Mouse (Mus musculus) natural killer cell, adult 2 months (primary cell): ENCODE results near the gene Mdm2.

Source experiments
- DNase-seq, 2 experiments: peaks; one replicate each; pipeline ENCODE4 v3.0.0; 2022; ENCODE audit warnings: low spot score in 2 of 2

The Mdm2 gene

DNA sequence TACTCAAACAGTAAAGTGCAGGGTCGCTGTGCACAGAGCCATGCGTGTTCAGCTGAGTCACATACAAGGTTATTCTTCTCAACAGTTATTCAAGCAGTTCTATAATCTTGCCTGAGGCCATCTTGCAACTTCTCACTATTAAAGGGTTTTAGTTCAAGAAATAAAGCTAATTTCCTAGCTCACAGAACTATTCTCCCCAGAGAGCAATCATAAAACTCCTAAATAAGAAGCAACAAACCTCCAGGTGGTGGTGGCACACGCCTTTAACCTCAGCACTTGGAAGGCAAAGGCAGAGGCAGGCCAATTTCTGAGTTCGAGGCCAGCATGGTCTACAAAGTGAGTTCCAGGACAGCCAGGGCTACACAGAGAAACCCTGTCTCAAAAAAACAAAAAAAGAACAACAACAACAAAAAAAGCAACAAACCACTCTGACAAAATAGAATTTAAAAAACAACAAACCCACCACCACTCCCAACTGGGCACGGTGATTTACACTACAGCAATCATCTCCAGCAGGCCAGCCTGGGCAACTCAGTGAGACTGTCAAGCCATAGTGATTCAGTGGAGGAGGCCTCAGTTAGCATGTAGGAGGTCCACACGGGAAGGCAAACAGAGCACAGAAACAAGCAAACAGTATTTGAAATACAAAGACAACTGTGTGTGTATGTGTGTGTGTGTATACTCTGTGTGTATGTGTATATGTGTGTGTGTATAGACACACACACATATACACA is 13.6 kb downstream of the Mdm2 start:
- DNase-seq, result no peak

DNA sequence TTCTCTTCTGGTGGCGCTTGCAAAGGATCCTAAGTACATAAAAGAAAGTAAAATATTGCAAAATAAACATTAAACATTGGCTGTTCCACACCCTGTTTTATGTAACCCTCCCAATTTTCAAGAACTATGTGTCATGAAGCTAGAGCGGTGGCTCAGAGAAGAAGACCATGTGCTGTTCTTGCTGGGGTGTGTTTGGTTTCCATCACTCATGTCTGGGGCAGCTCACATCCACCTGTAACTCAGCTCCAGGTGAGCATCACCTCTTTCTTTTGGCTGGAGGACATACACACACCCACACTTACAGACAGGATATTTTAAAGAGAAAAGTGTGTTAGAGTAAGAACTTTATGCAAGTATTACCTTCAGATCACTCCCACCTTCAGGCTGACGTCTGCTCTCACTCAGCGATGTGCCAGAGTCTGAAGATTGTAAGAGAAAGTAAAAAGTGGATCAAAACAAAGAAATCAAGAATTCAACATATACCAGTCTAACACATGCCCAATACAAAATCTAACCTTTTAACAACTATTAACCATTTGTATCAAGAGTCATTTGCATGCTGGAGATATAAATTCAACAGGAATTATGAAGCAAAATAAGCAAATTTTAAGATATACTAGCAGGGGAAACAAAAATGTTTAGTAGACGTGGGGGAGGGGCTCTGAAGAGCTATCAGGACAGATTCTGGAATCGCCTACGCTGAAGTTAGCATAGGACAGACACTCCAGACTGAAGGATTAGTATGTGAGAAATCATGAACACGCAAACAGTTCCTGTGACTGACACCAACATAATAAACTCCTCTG is 14.3 kb downstream of the Mdm2 start:
- DNase-seq, result no peak

DNA sequence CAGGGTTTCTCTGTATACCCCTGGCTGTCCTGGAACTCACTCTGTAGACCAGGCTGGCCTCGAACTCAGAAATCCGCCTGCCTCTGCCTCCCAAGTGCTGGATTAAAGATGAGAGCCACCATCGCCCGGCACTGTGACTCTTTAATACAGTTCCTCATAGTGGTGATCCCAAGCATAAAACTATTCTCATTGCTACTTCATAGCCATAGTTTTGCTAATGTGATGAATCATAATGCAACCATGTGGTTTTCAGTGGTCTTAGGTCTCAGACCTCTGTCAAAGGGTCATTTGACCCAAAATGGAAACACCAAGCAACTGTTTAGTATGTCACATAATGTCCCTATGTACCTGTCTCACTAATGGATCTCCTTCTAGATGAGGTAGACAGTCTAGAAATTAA is 15.0 kb downstream of the Mdm2 start:
- no peak for DNase-seq

DNA sequence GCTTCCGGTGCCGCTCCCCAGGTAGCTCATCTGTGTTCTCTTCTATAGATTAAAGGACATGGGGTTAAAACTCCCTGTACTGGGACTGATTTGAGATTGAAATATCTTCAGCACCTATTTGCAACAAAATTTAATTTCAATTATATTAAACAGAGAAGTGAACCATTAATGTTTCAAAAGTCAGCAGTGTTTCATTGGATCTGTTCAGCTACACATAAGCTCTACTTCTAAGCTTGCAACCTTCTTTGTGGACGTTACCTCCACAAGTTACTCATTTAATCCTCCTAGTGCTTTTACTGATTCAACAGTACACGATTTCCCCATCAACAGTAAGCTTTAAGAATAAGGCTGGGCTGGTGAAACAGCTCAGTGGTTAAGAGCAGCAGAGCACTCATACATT is 15.5 kb downstream of the Mdm2 start:
- DNase-seq, result no peak

DNA sequence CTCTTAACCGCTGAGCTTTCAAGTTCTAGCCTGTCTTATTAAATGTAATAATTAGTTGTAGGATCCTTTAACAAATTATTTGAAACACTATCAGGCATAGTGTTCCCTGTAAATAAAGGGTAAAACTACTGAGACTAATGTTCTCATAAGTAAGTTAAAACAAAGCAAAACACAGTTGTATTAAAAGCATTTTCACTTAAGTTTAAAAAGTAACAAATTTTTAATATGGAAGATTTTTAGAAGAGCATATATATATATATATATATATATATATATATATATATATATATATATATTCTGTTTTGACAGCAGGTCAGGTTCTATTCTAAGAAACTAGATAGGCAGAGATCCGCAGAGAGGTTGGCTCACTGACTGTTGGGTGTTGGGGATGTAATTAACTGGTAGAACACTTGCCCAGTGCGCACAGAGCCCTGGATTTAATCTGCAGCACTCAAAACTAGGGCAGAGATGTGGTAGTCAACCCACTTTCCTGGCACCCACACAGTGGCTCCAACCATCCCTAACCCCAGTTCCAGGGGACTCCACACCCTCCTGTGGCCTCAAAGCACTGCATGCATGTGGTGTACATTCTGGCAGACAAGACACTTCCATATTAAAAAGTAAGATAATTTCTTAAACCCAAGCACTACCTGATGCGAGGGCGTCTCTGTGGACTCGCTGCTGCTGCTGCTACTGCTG is 16.2 kb downstream of the Mdm2 start:
- no peak for DNase-seq

DNA sequence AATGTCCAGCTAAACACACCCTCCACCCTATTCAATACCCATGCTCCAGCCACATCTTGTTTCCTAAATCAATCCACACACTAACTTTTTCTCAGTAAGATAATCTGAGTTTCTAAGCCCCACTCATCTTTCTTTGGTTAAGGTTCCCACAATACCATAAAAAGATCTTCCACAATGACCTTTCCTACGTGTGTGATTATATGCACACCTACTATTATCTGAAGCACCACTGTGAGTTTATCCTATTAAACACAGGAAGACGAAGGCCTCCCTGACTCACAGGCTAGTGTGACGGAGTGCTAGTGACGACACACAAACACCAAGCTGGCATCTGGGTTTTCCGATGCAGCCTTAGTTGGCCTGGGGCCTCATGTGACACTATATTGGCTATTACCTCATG is 17.6 kb downstream of the Mdm2 start:
- no peak for DNase-seq

DNA sequence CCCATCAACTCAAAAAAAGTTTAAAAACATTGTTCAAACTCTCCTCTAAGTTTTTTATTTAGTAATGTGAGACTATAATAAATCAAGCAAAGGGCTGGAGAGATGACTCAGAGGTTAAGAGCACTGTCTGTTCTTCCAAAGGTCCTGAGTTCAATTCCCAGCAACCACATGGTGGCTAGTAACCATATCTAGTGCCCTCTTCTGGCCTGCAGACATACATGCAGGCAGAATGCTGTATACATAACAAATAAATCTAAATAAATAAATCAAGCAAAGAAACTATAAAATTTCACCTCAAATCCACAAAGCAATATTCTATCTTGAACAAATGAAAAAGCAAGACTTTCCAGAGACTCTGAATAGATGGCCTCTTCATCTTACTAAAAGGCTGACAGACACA is 18.4 kb downstream of the Mdm2 start:
- no peak for DNase-seq

DNA sequence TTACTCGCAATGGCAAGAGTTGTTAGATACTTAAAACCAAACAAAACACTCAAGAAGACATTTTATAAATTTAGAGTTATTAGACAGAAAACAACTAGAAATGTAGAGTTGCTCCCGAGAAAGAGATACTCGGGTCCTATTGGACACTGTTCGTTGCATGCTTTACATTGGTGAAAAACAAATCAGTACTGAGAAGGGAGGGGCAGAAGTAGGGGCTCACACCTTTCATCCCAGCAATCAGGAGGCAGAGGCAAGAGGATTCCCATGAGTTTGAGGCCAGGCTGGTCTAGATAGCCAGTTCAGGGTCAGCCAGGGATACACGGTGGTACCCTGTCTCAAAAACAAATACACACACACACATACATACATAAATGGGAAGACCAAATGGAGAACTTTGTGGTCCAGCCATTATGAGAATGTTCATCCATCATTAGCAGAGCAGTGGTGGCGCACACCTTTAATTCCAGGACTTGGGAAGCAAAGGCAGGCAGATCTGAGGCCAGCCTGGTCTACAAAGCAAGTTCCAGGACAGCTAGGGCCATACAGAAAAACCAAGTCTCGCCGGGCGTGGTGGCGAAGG is 19.1 kb downstream of the Mdm2 start:
- DNase-seq, result no peak

DNA sequence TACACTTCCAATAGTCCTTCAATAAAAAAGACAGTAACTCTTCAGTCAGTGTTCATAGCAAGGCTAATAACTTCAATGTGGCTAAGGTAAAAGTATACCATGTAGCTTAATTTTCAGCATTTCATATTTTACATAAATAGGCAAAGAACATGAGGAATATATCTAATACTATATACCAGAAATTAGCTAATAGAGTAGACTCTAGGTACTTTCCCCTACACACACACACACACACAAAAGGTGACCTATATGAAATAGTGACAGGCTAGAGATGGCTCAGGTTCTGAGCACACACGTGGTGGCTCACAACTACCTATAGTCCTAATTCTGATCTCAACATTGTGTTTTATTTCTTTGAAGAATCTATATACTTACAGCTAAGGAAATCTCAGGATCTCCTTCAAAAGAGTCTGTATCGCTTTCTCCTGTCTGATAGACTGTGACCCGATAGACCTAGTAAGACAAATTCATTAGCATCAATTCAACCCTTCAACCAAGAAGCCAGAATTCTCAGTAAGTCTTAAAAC is 19.7 kb downstream of the Mdm2 start:
- no peak for DNase-seq

DNA sequence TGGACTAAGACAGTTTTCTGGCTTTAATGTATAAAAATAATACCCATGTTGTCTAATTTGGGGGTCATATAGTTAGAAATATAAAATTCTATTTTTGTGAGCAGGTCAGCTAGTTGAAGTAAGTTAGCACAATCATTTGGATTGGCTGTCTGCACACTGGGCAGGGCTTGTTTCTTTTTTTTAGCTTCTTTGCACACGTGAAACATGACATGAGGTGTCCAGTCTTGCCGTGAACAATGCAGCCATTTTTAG is 20.5 kb downstream of the Mdm2 start:
- DNase-seq, result no peak

DNA sequence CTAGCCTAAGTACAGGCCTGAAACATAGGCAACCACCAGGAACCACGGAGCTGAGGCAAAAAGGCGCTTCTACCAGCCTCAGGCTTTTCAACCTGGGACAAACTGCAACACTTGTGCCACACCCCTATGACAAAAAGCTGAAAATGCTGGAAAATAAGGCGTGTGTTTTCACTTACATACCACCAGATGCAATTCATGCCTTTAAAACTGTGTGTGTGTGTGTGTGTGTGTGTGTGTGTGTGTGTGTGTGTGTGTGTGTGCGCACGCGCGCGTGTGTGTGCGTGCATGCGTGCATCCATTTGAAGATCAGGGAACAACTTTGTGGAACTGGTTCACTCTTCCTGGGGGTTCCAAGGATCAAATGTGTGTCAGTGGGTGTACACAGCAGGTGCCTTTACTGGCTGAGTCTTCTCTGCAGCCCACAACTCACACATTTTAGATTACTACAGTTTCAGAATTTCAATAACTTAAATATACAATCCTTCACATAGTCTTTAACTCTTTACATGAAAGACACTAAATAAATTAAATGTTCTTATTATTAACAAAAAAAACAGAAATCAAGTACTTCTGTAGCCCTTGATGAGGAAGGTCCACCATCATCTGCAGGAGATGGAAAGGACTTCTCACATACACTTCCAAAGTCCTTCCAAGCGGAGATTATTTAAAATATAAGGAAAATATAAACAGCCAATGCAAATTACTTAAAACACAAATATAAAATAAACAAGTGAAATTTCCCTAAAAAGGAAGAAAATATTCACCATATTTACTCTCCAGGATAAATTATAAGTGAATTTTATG is 21.1 kb downstream of the Mdm2 start:
- DNase-seq, result no peak

DNA sequence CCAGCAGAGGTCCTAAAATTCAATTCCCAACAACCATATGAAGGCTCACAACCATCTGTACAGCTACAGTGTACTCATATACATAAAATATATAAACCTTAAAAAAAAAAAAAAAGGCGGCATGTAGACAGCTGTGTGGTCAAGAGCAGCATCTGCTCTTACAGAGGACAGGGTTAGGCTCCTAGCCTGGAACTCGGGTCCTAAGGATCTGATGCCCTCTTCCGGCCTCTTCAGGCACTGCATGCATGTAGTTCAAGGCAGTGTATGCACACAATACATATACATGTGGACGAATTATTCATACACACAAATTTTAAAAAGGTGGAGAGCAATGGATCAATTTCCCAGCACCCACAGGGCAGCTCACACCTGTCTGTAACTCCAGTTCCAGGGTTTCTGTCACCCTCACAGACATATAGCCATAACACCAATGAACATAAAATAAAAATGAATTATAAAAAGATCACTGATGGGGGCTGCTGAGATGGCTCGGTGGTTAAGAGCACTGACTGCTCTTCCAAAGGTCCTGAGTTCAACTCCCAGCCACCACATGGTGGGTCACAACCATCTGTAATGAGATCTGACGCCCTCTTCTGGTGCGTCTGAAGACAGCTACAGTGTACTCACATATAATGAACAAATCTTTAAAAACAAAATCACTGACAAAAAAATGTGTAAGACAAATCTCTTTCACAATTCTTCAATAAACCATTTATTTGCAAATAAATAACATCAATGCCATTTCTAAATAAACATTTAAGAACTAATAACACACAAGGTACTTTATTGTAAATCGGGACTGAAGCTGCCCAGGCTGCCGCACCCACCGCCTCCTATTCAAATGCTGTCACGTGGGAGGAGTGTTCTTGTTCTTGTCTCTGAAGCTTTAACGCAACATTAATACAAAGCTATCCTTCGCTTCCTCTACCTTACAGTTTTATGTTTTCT is 22.1 kb downstream of the Mdm2 start:
- no peak for DNase-seq

DNA sequence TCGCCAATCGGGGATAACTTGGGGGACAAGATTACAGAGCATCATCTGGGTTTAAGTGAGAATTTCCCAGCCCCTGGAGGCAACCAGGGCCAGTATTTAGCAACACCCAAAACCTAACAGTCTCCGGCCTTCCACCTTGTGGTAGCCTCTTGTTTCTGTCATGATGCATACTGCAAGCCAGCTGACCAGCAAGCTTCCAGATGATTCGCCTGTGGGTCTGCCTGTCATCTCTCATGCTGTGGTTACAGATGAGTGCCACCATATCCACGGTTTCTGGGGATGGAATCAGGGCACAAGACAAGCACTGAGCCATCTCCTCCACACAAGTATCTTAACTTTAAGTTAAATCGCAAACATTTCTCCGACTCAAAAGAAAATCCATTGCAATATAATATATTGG is 23.0 kb downstream of the Mdm2 start:
- no peak for DNase-seq

DNA sequence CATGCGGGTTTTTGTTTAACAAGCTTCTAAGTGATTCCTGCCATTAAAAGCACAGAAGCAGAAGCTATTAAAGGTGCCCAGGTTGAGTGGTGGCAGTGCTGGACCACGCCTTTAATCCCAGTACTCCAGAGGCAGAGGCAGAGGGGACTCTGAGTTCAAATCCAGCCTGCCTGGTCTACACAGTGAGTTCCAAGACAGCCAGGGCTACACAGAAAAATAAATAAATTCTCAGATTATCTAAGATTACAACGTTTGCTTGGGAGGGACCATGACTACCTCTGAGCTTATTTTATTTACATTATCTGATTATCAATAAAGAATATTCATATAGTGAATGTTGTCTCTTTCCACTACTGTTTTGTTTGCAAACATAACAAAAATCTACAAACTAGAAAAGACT is 23.5 kb downstream of the Mdm2 start:
- no peak for DNase-seq

DNA sequence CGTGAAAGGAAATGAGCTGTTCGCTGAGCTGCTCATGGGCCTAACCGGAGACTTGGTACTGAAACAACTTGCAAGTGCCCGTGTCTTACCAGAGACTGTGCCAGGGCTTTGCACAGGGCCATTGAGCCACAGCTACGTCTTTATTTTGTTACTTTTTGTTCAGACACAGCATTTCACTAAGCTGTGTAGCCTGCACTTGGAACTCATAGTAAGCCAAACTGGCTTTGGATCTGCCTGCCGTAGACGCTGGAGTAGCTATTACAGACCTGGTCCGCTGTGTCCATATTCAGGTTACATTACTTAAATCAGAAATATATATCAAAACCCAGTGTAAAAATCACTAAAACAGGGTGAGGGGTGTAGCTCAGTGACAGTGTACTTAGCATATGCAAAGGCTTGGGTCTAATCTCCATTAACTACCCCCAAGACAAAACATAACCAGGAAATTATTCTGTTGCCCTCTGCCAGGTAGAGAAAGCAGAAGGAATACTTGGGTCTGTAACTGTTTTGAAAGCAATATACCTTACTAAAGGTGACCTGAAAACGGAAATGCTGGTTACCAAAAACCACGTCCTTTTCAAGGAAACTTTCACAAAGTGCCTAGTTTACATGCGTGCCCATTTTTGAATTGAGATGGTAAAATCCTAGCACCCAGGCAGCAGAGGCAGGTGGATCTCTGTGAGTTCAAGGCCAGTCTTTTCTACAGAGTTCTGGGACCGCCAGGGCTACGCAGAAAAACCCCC is 24.5 kb downstream of the Mdm2 start:
- DNase-seq, result no peak

DNA sequence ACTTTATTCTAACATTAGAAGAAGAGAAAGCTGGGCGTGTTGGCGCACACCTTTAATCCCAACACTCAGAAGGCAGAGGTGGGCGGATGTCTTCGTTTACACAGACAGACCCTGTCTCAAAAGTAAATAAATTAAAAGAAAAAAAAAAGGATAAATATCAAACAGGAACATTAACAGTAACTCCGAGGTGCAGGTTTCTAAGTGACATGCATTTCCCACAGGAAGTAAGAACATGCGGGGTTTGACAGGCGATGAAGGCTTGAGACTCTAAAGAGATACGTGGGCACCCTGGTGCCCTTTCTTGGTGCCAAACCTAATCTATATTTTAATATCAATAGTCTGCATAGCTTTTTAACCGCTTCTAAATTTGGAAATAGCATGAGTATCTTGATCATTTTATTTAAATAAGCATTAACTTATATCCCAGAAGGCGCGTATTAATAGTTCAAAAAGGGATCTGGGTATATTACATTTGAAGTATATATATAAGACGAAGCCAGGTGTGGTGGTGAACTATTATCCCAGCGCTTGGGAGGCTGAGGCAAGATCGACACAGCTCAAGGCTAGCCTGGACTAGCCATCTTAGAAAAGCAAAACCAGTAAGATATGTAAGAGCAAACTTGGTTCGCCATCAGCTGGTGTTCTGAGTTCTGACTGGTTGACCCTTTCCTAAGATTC is 25.2 kb downstream of the Mdm2 start:
- DNase-seq, result no peak

DNA sequence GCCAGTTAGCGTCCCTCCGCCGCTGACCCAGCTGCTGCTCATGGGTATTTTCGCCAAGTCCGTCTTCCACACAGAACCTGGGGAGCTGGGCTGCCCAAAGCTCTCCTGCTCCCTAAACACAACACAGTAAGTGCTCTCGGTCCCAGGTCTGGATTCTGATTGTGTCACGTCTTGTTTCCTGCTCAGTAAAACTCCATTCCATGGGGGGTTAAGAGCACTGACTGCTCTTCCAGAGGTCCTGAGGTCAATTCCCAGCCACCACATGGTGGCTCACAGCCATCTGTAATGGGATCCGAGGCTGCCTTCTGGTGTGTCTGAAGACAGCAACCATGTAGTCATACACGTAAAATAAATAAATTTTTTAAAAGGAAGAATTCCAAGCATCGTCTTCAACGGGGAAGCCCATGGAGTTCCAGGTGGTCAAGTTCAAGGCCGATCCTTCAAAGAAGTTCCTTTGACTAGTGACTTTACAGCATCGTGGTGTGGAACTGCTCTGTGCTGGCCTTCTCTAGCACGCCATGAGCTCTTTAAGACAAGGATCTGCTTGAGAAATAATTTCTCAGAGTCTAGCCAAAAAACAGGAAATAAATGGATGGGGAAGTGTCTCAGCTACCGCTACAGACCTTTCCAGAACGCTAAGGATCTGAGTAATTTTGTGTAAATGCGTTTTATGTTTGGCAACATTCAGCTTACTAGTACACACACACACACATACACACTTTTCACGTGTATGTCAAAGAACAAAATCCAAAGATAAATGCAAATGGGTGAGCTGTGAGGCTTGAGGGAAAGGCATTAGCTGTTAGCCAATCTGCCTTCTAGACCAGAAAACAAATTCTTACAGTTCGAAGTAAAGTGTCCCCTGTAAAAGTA is 26.0 kb downstream of the Mdm2 start:
- DNase-seq, result no peak

DNA sequence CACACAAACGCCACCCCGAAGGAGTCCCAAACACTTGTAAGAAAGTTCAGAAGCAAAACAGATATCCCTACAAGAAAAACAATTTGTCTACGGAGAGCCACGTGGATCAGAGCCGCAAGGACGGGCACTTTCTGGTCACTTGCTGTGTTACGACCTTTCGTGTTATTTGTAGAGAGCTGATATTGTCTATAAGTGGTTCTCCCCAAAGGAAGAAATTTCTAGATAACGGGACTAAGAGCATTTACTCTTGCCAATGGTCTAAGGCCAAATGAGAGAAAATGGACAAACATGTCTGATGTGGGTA is 26.9 kb downstream of the Mdm2 start:
- DNase-seq, result no peak
